Mouse (Mus musculus) small intestine, adult 2 months (tissue): Measurements from ENCODE around the gene Ebna1bp2.

ENCODE experiments used
- CTCF ChIP-seq: fragments of 200-500 bp; IDR thresholded peaks from 2 replicates; pipeline ENCODE4 v1.5.1; 2012; ENCODE audit warnings: low read depth, mild to moderate bottlenecking, control low read depth, inconsistent platforms, low read length, moderate library complexity, mixed read lengths; ENCODE audit not compliant: insufficient replicate concordance, insufficient read length; ENCODE audit errors: extremely low read depth
- POLR2A ChIP-seq: fragments of 200-500 bp; IDR thresholded peaks from 2 replicates; pipeline ENCODE4 v1.6.1; 2012; ENCODE audit warnings: low read depth, mild to moderate bottlenecking, control low read depth, inconsistent platforms, low read length, moderate library complexity

- TF ChIP-seq POLR2A (no peak), CTCF (no peak)
These were observed 345 bp downstream of the Ebna1bp2 start for GRCm38 (mm10) chr4:118620967-118621320.
